Mouse (Mus musculus): ENCODE data around the gene Agr2. TPM values are rescaled to one million over a fixed set of nuclear protein-coding genes. Genes with fewer than 3 reads are reported as not detected.

Agr2 gene
- total and polyA plus RNA-seq, 3 experiments: not detected

DNA sequence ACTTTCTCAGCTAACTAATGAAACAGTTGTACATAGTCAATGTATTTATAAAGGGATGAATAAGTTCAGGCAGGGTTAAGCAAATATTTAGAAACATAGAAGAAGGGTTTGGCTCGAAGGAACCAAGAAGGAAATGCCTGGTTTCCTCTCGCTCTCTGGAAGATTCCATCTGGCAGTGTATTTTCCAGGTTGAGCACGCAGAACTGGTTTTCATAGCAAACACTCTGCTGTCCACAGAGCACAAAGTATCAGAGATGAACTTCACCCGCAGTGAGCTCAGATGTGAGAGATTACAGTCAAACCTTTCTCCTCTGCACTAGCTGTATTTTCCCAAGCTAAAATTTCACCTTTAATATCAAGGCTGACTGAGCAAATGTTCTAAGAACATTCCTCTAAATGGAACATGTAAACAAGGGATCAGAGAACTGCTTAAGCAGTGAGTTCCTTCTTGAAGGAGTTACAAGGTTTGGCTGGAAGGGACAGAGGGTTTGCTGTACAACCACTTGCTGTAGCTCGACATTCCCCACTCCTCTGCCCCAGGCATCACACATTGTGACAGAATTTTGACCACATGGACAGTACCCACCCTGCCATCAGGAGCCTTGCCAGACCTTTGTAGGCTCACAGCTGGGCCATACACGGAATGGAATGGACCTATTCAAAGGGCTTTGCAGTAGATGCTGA lies 15.8 kb downstream of the Agr2 start:
- dilution Hi-C loops (cut with MboI; ENCODE audit: extremely low pct_ligation_motif_present, extremely low pct_unique_long_range_greater_than_20kb, low sequenced_read_pairs): no loop called here
- H3K9ac ChIP-seq (ENCODE audit: insufficient read depth, low read depth): no peak overlapping the region
- in situ Hi-C loops (cut with MboI; ENCODE audit: low pct_ligation_motif_present, low pct_unique_long_range_greater_than_20kb, low sequenced_read_pairs): no loop called here
- H3K27me3 ChIP-seq (replicated peaks): no peaks in the 10 kb centered on the region
- no peak overlapping the region for H3K4me2 ChIP-seq (ENCODE audit: insufficient read depth, low read depth, poor library complexity, severe bottlenecking)
- H3K36me3 ChIP-seq (replicated peaks in 1 of 2; ENCODE audit: control insufficient read depth in 1 of 2, insufficient read depth in 1 of 2, low read length in 1 of 2): no peaks in the 10 kb centered on the region
- H3K4me3 ChIP-seq (replicated peaks in 1 of 3; ENCODE audit: low read depth in 2 of 3, low read length in 2 of 3, poor library complexity in 1 of 3): no peak overlapping the region
- no peaks in the 10 kb centered on the region for H3K79me2 ChIP-seq (replicated peaks; ENCODE audit: control insufficient read depth, extremely low read depth, insufficient read depth, poor library complexity, severe bottlenecking)
- no peak overlapping the region for H3K27ac ChIP-seq (ENCODE audit: insufficient read depth, low read depth)
- no peak for DNase-seq (ENCODE audit: extremely low read depth)
- TF ChIP-seq MEF2A (IDR thresholded peaks at IDR 0.05; ENCODE audit: borderline replicate concordance, low read depth, low read length) (no peak), USF2 (conservative IDR thresholded peaks at IDR 0.05; ENCODE audit: low read depth, low read length) (no peak), ELF1 (IDR thresholded peaks at IDR 0.05; ENCODE audit: low read depth, low read length) (no peak), ETS1 (conservative IDR thresholded peaks at IDR 0.05; ENCODE audit: low read depth, low read length) (no peak), SMC3 (IDR thresholded peaks at IDR 0.05; ENCODE audit: low read depth, low read length) (no peak), ZNF384 (IDR thresholded peaks at IDR 0.05; ENCODE audit: low read depth, low read length) (no peak), JUN (IDR thresholded peaks at IDR 0.05; ENCODE audit: insufficient read depth, low read depth, low read length) (no peak), E2F4 (IDR thresholded peaks at IDR 0.05; ENCODE audit: insufficient replicate concordance, low read depth, low read length) (no peak), TCF12 (IDR thresholded peaks at IDR 0.05; ENCODE audit: low read depth, low read length) (no peak), USF1 (IDR thresholded peaks at IDR 0.05; ENCODE audit: low read depth, low read length) (no peak), RCOR1 (conservative IDR thresholded peaks at IDR 0.05; ENCODE audit: low read depth, low read length) (no peak), ZMIZ1 (IDR thresholded peaks at IDR 0.05; ENCODE audit: low read depth, low read length) (no peak), MXI1 (IDR thresholded peaks at IDR 0.05; ENCODE audit: low read depth, low read length) (no peak), SIN3A (IDR thresholded peaks at IDR 0.05; ENCODE audit: low read length) (no peak), IRF4 (IDR thresholded peaks at IDR 0.05; ENCODE audit: low read depth, low read length) (no peak), GABPA (IDR thresholded peaks at IDR 0.05; ENCODE audit: insufficient replicate concordance, low read depth, low read length) (no peak), NELFE (IDR thresholded peaks at IDR 0.05; ENCODE audit: low read depth, low read length) (no peak)
- no peaks in the 10 kb centered on the region for H3K9me3 ChIP-seq (replicated peaks; ENCODE audit: low read length)
- H3K4me1 ChIP-seq (ENCODE audit: control insufficient read depth in 1 of 2, insufficient read depth in 2 of 2): peaks cover 0 to 12% of the 10 kb centered on the region in 2 experiments; a peak in 2 of 4 replicates

DNA sequence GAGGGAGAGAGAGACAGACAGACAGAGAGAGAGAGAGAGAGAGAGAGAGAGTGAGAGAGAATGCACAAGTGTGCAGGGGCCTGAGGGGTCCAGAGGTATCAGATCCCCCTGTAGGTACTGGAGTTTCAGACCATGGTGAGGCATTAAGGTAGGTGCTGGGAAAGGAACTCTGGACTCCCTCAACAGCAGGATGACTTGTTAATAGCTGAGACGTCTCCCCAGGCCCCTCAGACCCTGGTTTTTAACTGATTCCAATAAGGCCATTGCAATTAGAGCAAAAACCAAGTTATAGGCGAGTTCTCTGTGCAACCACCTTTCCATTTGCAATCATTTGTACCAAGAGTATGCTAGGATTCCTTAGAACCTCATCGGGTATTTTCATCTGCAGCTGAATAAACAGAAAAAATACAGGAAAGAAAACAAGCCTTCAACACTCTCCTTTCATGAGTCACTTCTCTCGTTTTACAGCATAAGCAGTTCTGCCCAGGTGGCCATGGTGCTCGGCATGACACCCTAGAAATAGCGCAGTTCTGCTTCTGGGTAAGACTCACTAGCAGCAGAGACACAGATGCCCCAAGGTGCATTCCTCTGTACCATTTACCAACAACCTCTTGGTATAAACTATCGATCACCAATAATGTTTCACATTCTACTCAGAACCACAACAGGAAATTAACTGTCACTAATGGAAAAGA lies 20.7 kb downstream of the Agr2 start:
- peaks cover 0 to 14% of the 10 kb centered on the region in 2 experiments; a peak in 2 of 4 replicates for H3K4me1 ChIP-seq (ENCODE audit: control insufficient read depth in 1 of 2, insufficient read depth in 2 of 2)
- dilution Hi-C loops (cut with MboI; ENCODE audit: extremely low pct_ligation_motif_present, extremely low pct_unique_long_range_greater_than_20kb, low sequenced_read_pairs): no loop called here
- no peaks in the 10 kb centered on the region for H3K79me2 ChIP-seq (replicated peaks; ENCODE audit: control insufficient read depth, extremely low read depth, insufficient read depth, poor library complexity, severe bottlenecking)
- no peak overlapping the region for H3K9ac ChIP-seq (ENCODE audit: insufficient read depth, low read depth)
- no peaks in the 10 kb centered on the region for H3K9me3 ChIP-seq (replicated peaks; ENCODE audit: low read length)
- DNase-seq (ENCODE audit: extremely low read depth): no peak
- no peak overlapping the region for H3K27ac ChIP-seq (ENCODE audit: insufficient read depth, low read depth)
- TF ChIP-seq TCF12 (IDR thresholded peaks at IDR 0.05; ENCODE audit: low read depth, low read length): 0 out of 2 replicates have a peak, but pooled peaks have one; percentile 20
- TF ChIP-seq USF2 (conservative IDR thresholded peaks at IDR 0.05; ENCODE audit: low read depth, low read length): no peak
- no peak for TF ChIP-seq E2F4 (IDR thresholded peaks at IDR 0.05; ENCODE audit: insufficient replicate concordance, low read depth, low read length)
- no peak for TF ChIP-seq ZMIZ1 (IDR thresholded peaks at IDR 0.05; ENCODE audit: low read depth, low read length)
- TF ChIP-seq MEF2A (IDR thresholded peaks at IDR 0.05; ENCODE audit: borderline replicate concordance, low read depth, low read length): no peak
- TF ChIP-seq JUN (IDR thresholded peaks at IDR 0.05; ENCODE audit: insufficient read depth, low read depth, low read length): no peak
- TF ChIP-seq CTCF (conservative IDR thresholded peaks at IDR 0.05 in 1 of 2, IDR thresholded peaks at IDR 0.05 in 1 of 2; ENCODE audit: low read depth in 2 of 2, low read length in 2 of 2): no peak
- TF ChIP-seq NELFE (IDR thresholded peaks at IDR 0.05; ENCODE audit: low read depth, low read length): no peak
- H3K4me3 ChIP-seq (replicated peaks in 1 of 3; ENCODE audit: low read depth in 2 of 3, low read length in 2 of 3, poor library complexity in 1 of 3): no peak overlapping the region
- in situ Hi-C loops (cut with MboI; ENCODE audit: low pct_ligation_motif_present, low pct_unique_long_range_greater_than_20kb, low sequenced_read_pairs): no loop called here
- no peak overlapping the region for H3K4me2 ChIP-seq (ENCODE audit: insufficient read depth, low read depth, poor library complexity, severe bottlenecking)
- H3K36me3 ChIP-seq (replicated peaks in 1 of 2; ENCODE audit: control insufficient read depth in 1 of 2, insufficient read depth in 1 of 2, low read length in 1 of 2): peaks cover 4 to 6% of the 10 kb centered on the region in 2 experiments
- no peaks in the 10 kb centered on the region for H3K27me3 ChIP-seq (replicated peaks)

Data from CH12.LX (cell line).